Mouse (Mus musculus): ENCODE results near the gene Pym1.

DNA sequence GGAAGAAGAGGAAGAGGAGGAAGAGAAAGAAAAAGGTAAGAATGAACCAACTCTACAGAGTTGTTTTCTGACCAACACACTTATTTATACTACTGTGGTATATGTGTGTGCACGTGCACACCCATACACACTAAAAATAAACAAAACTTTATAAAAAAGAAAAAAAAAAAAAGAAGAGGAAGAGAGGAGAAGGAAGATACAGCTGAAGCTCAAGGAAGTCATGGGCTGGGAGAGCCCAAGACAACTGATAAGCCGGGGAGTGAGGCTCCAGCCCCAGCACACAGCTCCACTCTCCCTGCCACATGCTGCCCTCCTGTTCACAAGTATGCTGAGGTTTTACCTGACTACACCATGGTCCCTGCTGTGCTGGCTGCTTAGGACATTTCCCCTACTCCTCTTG lies 7.4 kb upstream of the Pym1 start:
- TF ChIP-seq CTCF (IDR thresholded peaks at IDR 0.05; ENCODE audit: extremely low read depth, insufficient read depth, insufficient read length, insufficient replicate concordance) (no peak), POLR2A (IDR thresholded peaks at IDR 0.05; ENCODE audit: low read depth, low read length) (no peak)

Measured in spleen, adult 2 months (tissue).